Mouse (Mus musculus) liver, postnatal 0 days (tissue): ENCODE results near the gene Fam198a.

ENCODE experiments used
- CTCF ChIP-seq: sonication (generic); IDR thresholded peaks from 2 replicates; pipeline ENCODE4 v1.5.1; 2016; ENCODE audit warnings: antibody characterized with exemption, low read depth
- EP300 ChIP-seq: IDR thresholded peaks from 2 replicates; pipeline ENCODE4 v1.6.1; 2016; ENCODE audit warnings: antibody characterized with exemption, low read depth, mild to moderate bottlenecking

DNA sequence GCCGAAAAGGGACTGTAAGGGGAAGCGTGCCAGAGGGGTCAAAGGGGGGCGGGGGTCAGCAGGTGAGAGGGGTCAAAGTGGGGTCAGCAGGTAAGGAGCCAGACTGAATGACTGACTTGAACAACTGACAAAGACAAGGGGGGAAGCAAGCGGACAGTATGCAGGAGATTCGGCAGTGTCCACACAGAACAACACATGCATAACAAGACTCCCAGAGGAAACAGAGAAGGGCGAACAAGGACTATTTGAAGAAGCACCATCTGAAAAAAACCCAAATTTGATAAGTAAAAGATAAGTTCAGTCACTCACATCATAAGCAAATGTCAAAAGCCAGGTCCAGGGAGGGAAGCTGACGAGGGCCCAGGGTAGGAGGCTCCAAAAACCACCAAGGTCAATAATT is 23.1 kb upstream of the Fam198a start:
- TF ChIP-seq CTCF (no peak), EP300 (no peak)
